Mouse (Mus musculus) erythroblast, embryonic 14.5 days (primary cell): ENCODE measurements around the gene Dnaja4.

Experiments
- GATA1 ChIP-seq: IDR thresholded peaks from 2 replicates; pipeline ENCODE4 v1.6.1; 2012; ENCODE audit warnings: low read length, inconsistent platforms, mixed read lengths
- TAL1 ChIP-seq: IDR thresholded peaks from 3 replicates; pipeline ENCODE4 v1.6.1; 2012; ENCODE audit warnings: low read length, inconsistent platforms, mixed read lengths

GRCm38 (mm10) chr9:54704361-54704760 is 5.7 kb downstream of the Dnaja4 start:
- TF ChIP-seq TAL1 = peak; percentile 70
- TF ChIP-seq GATA1 = peak; percentile 73
